Mouse (Mus musculus) monocyte, adult 2 months (primary cell): ENCODE measurements around the gene Gfod1.

ENCODE experiments used
- DNase-seq, 2 experiments: peaks; one replicate each; pipeline ENCODE4 v3.0.0; 2022; ENCODE audit warnings: low spot score in 2 of 2, low read depth in 1 of 2

Gene Gfod1

DNA sequence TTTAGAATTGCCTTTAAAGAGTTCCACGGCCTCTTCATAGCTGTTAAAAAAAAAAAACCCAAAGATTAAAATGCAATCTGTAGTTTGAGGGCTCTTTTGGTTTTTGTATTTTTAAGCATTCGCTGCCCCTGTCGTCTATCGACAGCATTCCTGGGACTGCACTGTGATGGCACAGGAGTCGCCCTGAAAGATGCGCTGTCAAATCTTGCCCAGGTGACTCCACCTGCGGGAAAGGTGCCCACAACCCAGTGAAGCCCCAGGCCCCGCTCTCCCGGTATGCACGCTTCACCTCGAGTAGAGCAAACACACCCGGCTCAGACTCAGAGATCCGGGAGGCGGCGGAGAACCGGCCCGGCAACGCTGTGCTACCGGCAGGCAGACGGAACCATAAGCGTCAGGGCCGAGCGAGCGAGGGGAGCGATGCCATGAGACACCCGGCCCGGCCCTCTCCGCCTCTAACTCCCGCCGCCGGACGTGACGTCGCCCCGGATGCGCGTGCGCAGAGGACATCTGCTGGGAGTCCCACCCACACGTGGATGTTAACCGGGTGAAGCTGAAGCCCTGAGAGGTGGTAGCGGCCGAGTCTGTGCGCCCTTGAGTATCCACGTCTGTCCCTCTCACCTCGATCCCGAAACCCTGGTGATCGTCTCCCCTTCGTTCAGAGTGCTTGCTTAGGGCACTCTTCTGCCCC, 132.8 kb downstream of the Gfod1 start, which contains the start of gene Tbc1d7:
Tbc1d7 (minus strand) TSS at position 482 of the 691 bp plus-strand sequence.
- peak; percentile 91 to 97 for DNase-seq

- no peak for DNase-seq
Observed at GRCm38 (mm10) chr13:43167721-43168120, 136.3 kb downstream of the Gfod1 start.

GRCm38 (mm10) chr13:43159429-43159828, 144.5 kb downstream of the Gfod1 start:
- no peak for DNase-seq

DNA sequence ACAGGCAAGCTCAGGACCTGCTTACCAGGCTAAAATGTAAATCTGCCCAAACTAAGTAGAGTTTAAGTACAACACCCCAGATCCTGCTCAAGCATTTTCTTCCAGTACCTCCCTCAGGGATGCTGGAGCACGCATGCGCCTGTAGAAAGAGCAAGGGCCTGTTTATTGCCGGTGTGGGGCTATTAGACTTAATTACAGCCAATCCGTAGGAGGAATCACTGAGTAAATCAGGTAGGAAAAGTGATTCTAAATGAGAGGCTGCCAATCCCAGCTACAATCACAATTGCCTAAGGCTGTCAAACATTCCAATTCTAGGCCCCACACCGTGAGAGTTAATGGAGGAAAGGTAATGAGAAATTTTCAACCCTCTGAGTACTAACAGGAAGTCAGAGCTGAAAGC, 145.7 kb downstream of the Gfod1 start:
- DNase-seq, result no peak

- no peak for DNase-seq
Observed at GRCm38 (mm10) chr13:43157370-43157769, 146.6 kb downstream of the Gfod1 start.

DNA sequence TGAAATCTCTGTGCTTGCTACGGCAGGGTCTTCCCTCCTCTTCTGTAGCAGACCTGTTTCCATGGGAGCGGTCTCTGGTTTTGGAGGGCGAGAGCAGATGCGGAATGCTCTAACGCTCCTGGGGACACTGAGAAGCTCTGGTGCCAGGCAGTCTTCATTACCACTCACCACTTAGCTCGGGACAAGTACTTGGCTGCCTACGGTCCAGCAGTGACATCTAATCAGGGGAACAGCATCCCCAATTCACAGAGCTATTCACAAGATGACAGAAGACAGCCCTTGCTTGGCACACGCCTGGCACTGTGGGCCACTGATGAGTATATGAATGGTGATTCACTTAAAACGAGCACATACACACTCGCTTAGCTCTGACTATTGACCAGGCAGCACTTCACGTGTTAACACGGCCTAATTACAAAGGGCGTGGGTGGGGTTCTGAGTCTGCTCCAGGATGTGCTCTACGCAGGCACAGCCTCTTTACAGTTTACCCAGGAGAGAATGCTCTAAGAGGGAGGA, 151.9 kb downstream of the Gfod1 start:
- no peak for DNase-seq

GRCm38 (mm10) chr13:43149661-43150060, 154.3 kb downstream of the Gfod1 start:
- no peak for DNase-seq

- no peak for DNase-seq
Observed at GRCm38 (mm10) chr13:43148692-43149091, 155.3 kb downstream of the Gfod1 start.

- DNase-seq, result no peak
Observed at GRCm38 (mm10) chr13:43146515-43147258, 157.3 kb downstream of the Gfod1 start.
